Mouse (Mus musculus) bone marrow, adult 2 months (tissue): Measurements from ENCODE around the gene Fnip2. TPM values are rescaled to one million over a fixed set of nuclear protein-coding genes. Genes with fewer than 3 reads are reported as not detected.
A peak's percentile ranks its signal among the peaks of the same experiment; 100 is the strongest.
"Not testable (repeated sequence)": the region's sequence is repeated elsewhere in the genome, so short reads cannot be mapped to it uniquely, and the experiment has no call there.

Experiments
- H3K27ac ChIP-seq: fragments of 200-500 bp; 2 replicates; pipeline ENCODE4 v1.5.1; 2012; ENCODE audit warnings: low read depth, mild to moderate bottlenecking, control low read depth, inconsistent platforms, low read length; ENCODE audit not compliant: control insufficient read depth, poor library complexity, insufficient read depth
- H3K4me1 ChIP-seq: fragments of 200-500 bp; 2 replicates; pipeline ENCODE4 v1.6.1; 2011; ENCODE audit warnings: low read length; ENCODE audit not compliant: control insufficient read depth, insufficient read depth
- H3K4me3 ChIP-seq: fragments of 200-500 bp; replicated peaks from 2 replicates; pipeline ENCODE3; 2011; ENCODE audit warnings: mild to moderate bottlenecking, low read depth, low read length, control low read depth; ENCODE audit not compliant: control insufficient read depth
- CTCF ChIP-seq: fragments of 200-500 bp; IDR thresholded peaks from 2 replicates; pipeline ENCODE4 v1.5.1; 2011; ENCODE audit warnings: low read length, control low read depth; ENCODE audit not compliant: control insufficient read depth, insufficient read depth
- POLR2A ChIP-seq: fragments of 200-500 bp; IDR thresholded peaks from 2 replicates; pipeline ENCODE4 v1.6.1; 2011; ENCODE audit warnings: low read depth, mild to moderate bottlenecking, control low read depth, low read length, borderline replicate concordance; ENCODE audit not compliant: control insufficient read depth
- WGBS: fragments of 180-500 bp; shearing (Covaris S2); methylation state at CpG from one replicate; pipeline ENCODE4 v1.1.7; 2018; 5-methylcytosine and 5-hydroxymethylcytosine counted together
- polyA plus RNA-seq: library from polyadenylated mRNA; stranded (reverse); fragments of >200 nt; gene quantifications from 2 replicates; pipeline ENCODE4 v1.2.4, GENCODE M21; 2011; ENCODE audit warnings: low replicate concordance; ENCODE audit not compliant: missing spikeins, insufficient read depth, insufficient read length

Gene Fnip2
- polyA plus RNA-seq, 1 experiment, result 10.8 TPM

- WGBS, result 87% methylated on average over 6 of the region's 6 CpGs
- Histone ChIP-seq H3K27ac (no peak overlapping the region), H3K4me1 (no peaks in the 10 kb centered on the region), H3K4me3 (no peak overlapping the region)
- TF ChIP-seq POLR2A, result no peak
- no peak for TF ChIP-seq CTCF
Measured at GRCm38 (mm10) chr3:79578164-79578563, 10.6 kb upstream of the Fnip2 start.

DNA sequence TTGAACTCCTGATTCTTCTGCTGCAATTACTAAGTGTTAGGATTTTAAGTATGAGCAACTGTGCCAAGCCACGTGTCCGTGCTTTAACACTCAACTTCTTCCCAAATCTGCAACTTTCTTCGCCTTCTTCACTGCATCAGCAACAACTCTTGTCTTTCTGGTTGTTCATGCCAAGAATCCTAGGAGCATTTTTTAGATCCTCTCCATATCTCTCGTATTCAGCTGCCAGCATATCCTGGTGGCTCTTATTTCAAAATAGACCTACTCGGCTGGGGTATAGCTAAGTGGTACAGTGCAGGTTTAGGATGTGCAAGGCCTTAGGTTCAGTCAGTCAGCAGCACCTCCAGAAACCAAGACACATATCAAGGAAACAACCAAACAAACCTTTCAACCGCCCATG, 10.0 kb upstream of the Fnip2 start:
- TF ChIP-seq POLR2A (no peak), CTCF (no peak)
- Histone ChIP-seq H3K4me3 (no peak overlapping the region), H3K4me1 (no peaks in the 10 kb centered on the region), H3K27ac (no peak overlapping the region)
- 78% methylated on average over 6 of the region's 6 CpGs for WGBS

- TF ChIP-seq POLR2A, result no peak
- no peak for TF ChIP-seq CTCF
- H3K27ac ChIP-seq, result no peak overlapping the region
- WGBS, result 59% methylated on average over 5 of the region's 5 CpGs
- H3K4me3 ChIP-seq, result no peak overlapping the region
- H3K4me1 ChIP-seq, result no peaks in the 10 kb centered on the region
Measured at GRCm38 (mm10) chr3:79576865-79577264, 9.3 kb upstream of the Fnip2 start.

- WGBS, result 56% methylated on average over 3 of the region's 3 CpGs
- Histone ChIP-seq H3K4me1 (no peaks in the 10 kb centered on the region), H3K27ac (no peak overlapping the region), H3K4me3 (no peak overlapping the region)
- TF ChIP-seq POLR2A, result no peak
- TF ChIP-seq CTCF, result no peak
Measured at GRCm38 (mm10) chr3:79576468-79576816, 8.8 kb upstream of the Fnip2 start.

- Histone ChIP-seq H3K4me3 (no peak overlapping the region), H3K27ac (no peak overlapping the region; the same call in 1 of the 2 replicates), H3K4me1 (no peaks in the 10 kb centered on the region)
- TF ChIP-seq POLR2A (no peak), CTCF (no peak)
- 75% methylated on average over 10 of the region's 10 CpGs for WGBS
Measured at GRCm38 (mm10) chr3:79575576-79576467, 8.2 kb upstream of the Fnip2 start.

DNA sequence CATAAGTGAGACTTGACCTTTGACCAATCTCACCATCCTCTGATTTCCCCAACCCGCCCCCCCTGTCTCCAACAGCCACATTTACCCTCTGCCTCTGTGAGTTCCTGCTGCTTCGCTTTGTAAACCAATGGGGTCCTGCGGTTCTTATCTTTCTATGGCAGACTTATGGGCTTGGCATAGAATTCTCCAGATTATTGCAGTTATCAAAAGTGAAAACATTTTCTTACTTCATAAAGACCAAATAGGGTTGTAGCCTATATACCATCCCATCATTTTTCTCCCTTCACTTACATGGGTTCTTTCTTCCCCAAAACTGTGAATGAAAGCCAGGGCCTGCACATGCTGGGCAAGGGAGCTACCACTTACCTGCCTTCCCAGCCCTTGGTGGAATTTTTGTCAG, 6.7 kb upstream of the Fnip2 start:
- WGBS, result 62% methylated on average over 3 of the region's 3 CpGs
- Histone ChIP-seq H3K4me3 (no peak overlapping the region), H3K4me1 (no peaks in the 10 kb centered on the region), H3K27ac (peak overlapping the region; percentile 92)
- TF ChIP-seq CTCF (no peak), POLR2A (no peak)

GRCm38 (mm10) chr3:79573376-79573775, 5.8 kb upstream of the Fnip2 start:
- 85% methylated on average over 5 of the region's 5 CpGs for WGBS
- H3K27ac ChIP-seq, H3K4me1 ChIP-seq, H3K4me3 ChIP-seq: not testable (repeated sequence)

DNA sequence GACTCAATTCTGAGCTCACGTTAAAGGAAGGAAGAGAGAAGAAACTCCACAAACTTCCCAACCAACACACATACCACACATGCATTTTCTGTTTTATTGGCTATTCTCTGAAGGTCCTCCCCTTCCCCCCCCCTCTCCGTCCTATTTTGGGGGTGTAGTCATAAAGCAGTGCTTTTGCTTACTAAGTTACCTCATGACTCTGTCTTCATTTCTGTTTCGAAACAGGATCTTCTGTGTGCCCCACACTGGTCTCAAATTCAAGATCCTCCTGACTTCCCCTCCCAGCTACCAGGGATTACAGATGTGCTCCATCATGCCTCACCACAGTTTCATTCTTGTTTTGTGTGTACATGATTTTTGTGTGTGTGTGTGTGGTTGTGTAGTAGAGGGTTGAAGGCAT, 4.8 kb upstream of the Fnip2 start:
- no peaks in the 10 kb centered on the region; the same call in 1 of the 2 replicates for H3K4me1 ChIP-seq
- H3K4me3 ChIP-seq, result no peak overlapping the region
- no peak overlapping the region for H3K27ac ChIP-seq
- TF ChIP-seq CTCF (no peak), POLR2A (no peak)
- WGBS, result 23% methylated on average over 3 of the region's 3 CpGs

DNA sequence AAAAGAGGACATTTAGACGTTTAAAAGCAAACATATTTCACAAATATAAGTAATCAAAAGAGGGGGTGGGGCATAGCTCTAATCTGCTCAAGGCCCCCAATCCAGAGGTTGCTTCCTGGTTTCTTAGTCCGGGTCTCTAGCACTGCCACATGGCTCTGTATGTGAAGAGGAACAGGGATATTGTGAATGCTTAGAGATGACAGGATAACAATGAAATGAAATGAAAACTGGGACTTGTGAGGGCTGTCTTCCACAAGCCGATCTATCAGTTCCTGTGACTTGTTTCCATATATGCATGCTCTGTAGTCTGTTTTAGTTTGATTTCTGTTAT, 1.7 kb upstream of the Fnip2 start:
- TF ChIP-seq CTCF (no peak), POLR2A (no peak)
- WGBS, result 84% methylated on average over 3 of the region's 3 CpGs

More for the DNA sequence above, 1.7 kb upstream of the Fnip2 start:
- Histone ChIP-seq H3K4me3 (no peak overlapping the region), H3K4me1 (peaks cover 1% of the 10 kb centered on the region; the same call in 1 of the 2 replicates), H3K27ac (no peak overlapping the region)
